Mouse (Mus musculus): Measurements from ENCODE around the gene Mief2. TPM values are rescaled to one million over a fixed set of nuclear protein-coding genes. Genes with fewer than 3 reads are reported as not detected.

Mief2 gene
- total and polyA plus RNA-seq, 2 experiments from 2014 or later, result 26.5 to 35.7 TPM

GRCm38 (mm10) chr11:60701611-60702010, 26.6 kb upstream of the Mief2 start:
- peaks cover 24% of the 10 kb centered on the region for H3K36me3 ChIP-seq (ENCODE audit: insufficient read depth)
- 83% methylated on average over 3 of the region's 4 CpGs for WGBS
- ATAC-seq (no peak), DNase-seq (no peak)
- H3K9me3 ChIP-seq (ENCODE audit: low read length), result no peaks in the 10 kb centered on the region
- no peak for TF ChIP-seq CTCF (IDR thresholded peaks at IDR 0.05; ENCODE audit: low read depth)
- no peaks in the 10 kb centered on the region for H3K27me3 ChIP-seq (ENCODE audit: insufficient read depth, low read length)
- H3K9ac ChIP-seq, result no peak overlapping the region
- no peak overlapping the region for H3K4me2 ChIP-seq (ENCODE audit: low read depth)
- no peak overlapping the region for H3K27ac ChIP-seq (ENCODE audit: low read depth, low read length)
- H3K4me3 ChIP-seq (ENCODE audit: low read depth, low read length), result no peak overlapping the region
- peaks cover 18% of the 10 kb centered on the region for H3K4me1 ChIP-seq (ENCODE audit: insufficient read depth)

GRCm38 (mm10) chr11:60703131-60703530, 25.1 kb upstream of the Mief2 start:
- H3K4me2 ChIP-seq (ENCODE audit: low read depth), result no peak overlapping the region
- H3K4me1 ChIP-seq (ENCODE audit: insufficient read depth), result peaks cover 18% of the 10 kb centered on the region
- H3K27ac ChIP-seq (ENCODE audit: low read depth, low read length), result no peak overlapping the region
- H3K27me3 ChIP-seq (ENCODE audit: insufficient read depth, low read length), result no peaks in the 10 kb centered on the region
- H3K4me3 ChIP-seq (ENCODE audit: low read depth, low read length), result no peak overlapping the region
- peak; percentile 68 for DNase-seq
- peak; percentile 77 for TF ChIP-seq CTCF (IDR thresholded peaks at IDR 0.05; ENCODE audit: low read depth)
- WGBS, result 9% methylated on average over 4 of the region's 4 CpGs
- no peak overlapping the region for H3K9ac ChIP-seq
- H3K9me3 ChIP-seq (ENCODE audit: low read length), result no peaks in the 10 kb centered on the region
- ATAC-seq, result peak; percentile 34
- H3K36me3 ChIP-seq (ENCODE audit: insufficient read depth), result peaks cover 39% of the 10 kb centered on the region

- ATAC-seq (no peak), DNase-seq (no peak)
- Histone ChIP-seq H3K4me3 (ENCODE audit: low read depth, low read length) (no peak overlapping the region), H3K4me1 (ENCODE audit: insufficient read depth) (peaks cover 11% of the 10 kb centered on the region), H3K9me3 (ENCODE audit: low read length) (no peaks in the 10 kb centered on the region), H3K36me3 (ENCODE audit: insufficient read depth) (peaks cover 50% of the 10 kb centered on the region), H3K4me2 (ENCODE audit: low read depth) (no peak overlapping the region), H3K27ac (ENCODE audit: low read depth, low read length) (no peak overlapping the region), H3K9ac (no peak overlapping the region), H3K27me3 (ENCODE audit: insufficient read depth, low read length) (no peaks in the 10 kb centered on the region)
- WGBS, result 95% methylated on average over 19 of the region's 19 CpGs
- no peak for TF ChIP-seq CTCF (IDR thresholded peaks at IDR 0.05; ENCODE audit: low read depth)
These were observed 23.9 kb upstream of the Mief2 start for GRCm38 (mm10) chr11:60704023-60704880.

GRCm38 (mm10) chr11:60705255-60705654, 22.9 kb upstream of the Mief2 start:
- Histone ChIP-seq H3K4me1 (ENCODE audit: insufficient read depth) (peaks cover 10% of the 10 kb centered on the region), H3K27ac (ENCODE audit: low read depth, low read length) (no peak overlapping the region), H3K9me3 (ENCODE audit: low read length) (no peaks in the 10 kb centered on the region), H3K4me3 (ENCODE audit: low read depth, low read length) (no peak overlapping the region), H3K36me3 (ENCODE audit: insufficient read depth) (peaks cover 60% of the 10 kb centered on the region), H3K4me2 (ENCODE audit: low read depth) (no peak overlapping the region), H3K9ac (no peak overlapping the region), H3K27me3 (ENCODE audit: insufficient read depth, low read length) (no peaks in the 10 kb centered on the region)
- DNase-seq, result no peak
- 86% methylated on average over 3 of the region's 3 CpGs for WGBS
- no peak for ATAC-seq
- no peak for TF ChIP-seq CTCF (IDR thresholded peaks at IDR 0.05; ENCODE audit: low read depth)

GRCm38 (mm10) chr11:60706076-60706475, 22.1 kb upstream of the Mief2 start:
- H3K9me3 ChIP-seq (ENCODE audit: low read length), result no peaks in the 10 kb centered on the region
- no peaks in the 10 kb centered on the region for H3K27me3 ChIP-seq (ENCODE audit: insufficient read depth, low read length)
- peaks cover 68% of the 10 kb centered on the region for H3K36me3 ChIP-seq (ENCODE audit: insufficient read depth)
- H3K4me2 ChIP-seq (ENCODE audit: low read depth), result no peak overlapping the region
- no peak overlapping the region for H3K27ac ChIP-seq (ENCODE audit: low read depth, low read length)
- 89% methylated on average over 7 of the region's 7 CpGs for WGBS
- TF ChIP-seq CTCF (IDR thresholded peaks at IDR 0.05; ENCODE audit: low read depth), result no peak
- peaks cover 2% of the 10 kb centered on the region for H3K4me1 ChIP-seq (ENCODE audit: insufficient read depth)
- no peak overlapping the region for H3K4me3 ChIP-seq (ENCODE audit: low read depth, low read length)
- DNase-seq (no peak), ATAC-seq (no peak)
- no peak overlapping the region for H3K9ac ChIP-seq

GRCm38 (mm10) chr11:60706696-60707480, 21.3 kb upstream of the Mief2 start:
- no peak for TF ChIP-seq CTCF (IDR thresholded peaks at IDR 0.05; ENCODE audit: low read depth)
- no peak for DNase-seq

GRCm38 (mm10) chr11:60707672-60708071, 20.5 kb upstream of the Mief2 start:
- no peak for ATAC-seq
- H3K9ac ChIP-seq, result no peak overlapping the region
- 71% methylated on average over 3 of the region's 3 CpGs for WGBS
- no peak for TF ChIP-seq CTCF (IDR thresholded peaks at IDR 0.05; ENCODE audit: low read depth)
- no peaks in the 10 kb centered on the region for H3K27me3 ChIP-seq (ENCODE audit: insufficient read depth, low read length)
- peaks cover 84% of the 10 kb centered on the region for H3K36me3 ChIP-seq (ENCODE audit: insufficient read depth)
- no peak overlapping the region for H3K4me3 ChIP-seq (ENCODE audit: low read depth, low read length)
- no peak overlapping the region for H3K4me2 ChIP-seq (ENCODE audit: low read depth)
- no peak for DNase-seq
- H3K4me1 ChIP-seq (ENCODE audit: insufficient read depth), result no peaks in the 10 kb centered on the region
- no peaks in the 10 kb centered on the region for H3K9me3 ChIP-seq (ENCODE audit: low read length)
- no peak overlapping the region for H3K27ac ChIP-seq (ENCODE audit: low read depth, low read length)

More at GRCm38 (mm10) chr11:60706696-60707480, 21.3 kb upstream of the Mief2 start:
- H3K36me3 ChIP-seq (ENCODE audit: insufficient read depth), result peaks cover 77% of the 10 kb centered on the region
- WGBS, result 92% methylated on average over 14 of the region's 14 CpGs
- H3K9ac ChIP-seq, result no peak overlapping the region
- H3K27me3 ChIP-seq (ENCODE audit: insufficient read depth, low read length), result no peaks in the 10 kb centered on the region
- no peak overlapping the region for H3K27ac ChIP-seq (ENCODE audit: low read depth, low read length)
- no peak for ATAC-seq
- H3K9me3 ChIP-seq (ENCODE audit: low read length), result no peaks in the 10 kb centered on the region
- no peak overlapping the region for H3K4me3 ChIP-seq (ENCODE audit: low read depth, low read length)
- no peaks in the 10 kb centered on the region for H3K4me1 ChIP-seq (ENCODE audit: insufficient read depth)
- no peak overlapping the region for H3K4me2 ChIP-seq (ENCODE audit: low read depth)
